Mouse (Mus musculus): ENCODE data around the gene Cdc42bpb.

Cdc42bpb gene

GRCm38 (mm10) chr12:111377376-111377973 lies at the start of gene Cdc42bpb:
Gene Cdc42bpb, minus strand, starts transcription at chr12:111377718.
- peak; percentile 94 to 95 for DNase-seq (ENCODE audit: low spot score in 2 of 2)

- DNase-seq (ENCODE audit: low spot score in 2 of 2): peak; percentile 94 to 97
Measured at GRCm38 (mm10) chr12:111425789-111426460, 48.4 kb upstream of the Cdc42bpb start.

- DNase-seq (ENCODE audit: low spot score in 2 of 2): peak; percentile 86 to 89
Measured at GRCm38 (mm10) chr12:111425258-111425657, 47.7 kb upstream of the Cdc42bpb start.

- DNase-seq (ENCODE audit: low spot score in 2 of 2): no peak
Measured at GRCm38 (mm10) chr12:111424547-111424946, 47.0 kb upstream of the Cdc42bpb start.

DNA sequence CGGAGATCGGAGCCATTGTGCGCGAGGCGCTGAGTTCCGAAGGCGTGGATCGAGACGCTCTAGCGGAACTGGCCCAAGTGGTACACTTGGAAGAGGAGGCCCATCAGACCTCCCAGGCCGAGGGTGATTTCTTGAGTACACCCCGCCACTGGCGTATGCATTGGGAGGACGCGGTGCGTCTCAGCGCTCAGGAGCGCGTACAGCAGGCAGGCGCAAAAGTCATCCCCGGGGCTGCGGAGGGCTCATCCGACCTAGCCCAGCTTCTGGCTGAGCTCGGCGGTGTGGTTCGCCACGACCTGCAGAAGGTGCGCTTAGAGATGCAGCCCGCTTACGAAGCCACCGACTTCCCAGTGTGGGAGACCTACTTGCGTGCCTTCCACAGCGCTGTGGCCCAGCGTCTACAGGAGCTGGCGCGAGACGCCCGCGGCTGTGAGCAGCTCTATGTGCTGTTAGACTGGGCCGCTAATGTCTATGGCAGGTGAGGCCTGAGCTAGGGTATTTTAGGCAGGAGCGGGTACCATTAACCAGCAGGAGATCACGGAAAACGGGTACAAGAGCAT lies 46.1 kb upstream of the Cdc42bpb start:
- DNase-seq (ENCODE audit: low spot score in 2 of 2): no peak

- no peak for DNase-seq (ENCODE audit: low spot score in 2 of 2)
Measured at GRCm38 (mm10) chr12:111422852-111423251, 45.3 kb upstream of the Cdc42bpb start.

DNA sequence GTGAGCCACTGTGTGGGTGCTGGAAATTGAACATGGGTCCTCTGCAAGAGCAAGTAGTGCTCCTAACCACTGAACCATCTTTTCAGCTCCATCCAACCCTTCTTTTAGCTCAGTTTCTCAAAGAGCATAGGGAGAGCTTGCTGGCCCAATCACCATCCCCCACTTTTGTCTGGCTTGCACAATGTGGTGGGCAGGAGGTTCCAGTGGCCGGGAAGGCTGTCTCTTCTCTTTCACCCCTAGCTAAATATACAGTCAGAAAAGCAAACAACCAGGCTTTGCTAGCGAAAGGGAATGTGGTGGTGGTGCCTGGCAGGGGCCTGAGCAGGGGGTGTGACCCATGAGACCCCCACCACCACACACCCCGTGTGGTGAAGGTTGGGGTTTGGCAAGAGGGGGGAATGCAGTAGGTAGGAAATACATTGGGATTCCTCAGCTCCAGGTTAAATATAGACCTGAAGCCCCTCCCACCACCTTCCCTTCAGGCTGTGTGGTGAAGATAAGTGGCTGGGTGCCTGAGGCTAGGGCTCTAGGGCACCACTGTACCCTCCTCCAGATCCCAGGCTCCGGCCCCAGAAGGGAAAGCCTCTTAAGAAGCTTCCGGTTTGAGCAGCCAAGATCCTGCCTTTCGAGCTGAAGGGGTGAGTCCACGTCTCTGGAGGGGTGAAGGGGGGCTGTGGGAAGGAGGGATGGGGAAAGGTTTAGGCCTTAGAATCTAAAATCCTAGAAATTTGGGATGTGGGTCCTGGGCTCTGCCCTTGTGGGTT lies 43.6 kb upstream of the Cdc42bpb start:
- no peak for DNase-seq (ENCODE audit: low spot score in 2 of 2)

DNA sequence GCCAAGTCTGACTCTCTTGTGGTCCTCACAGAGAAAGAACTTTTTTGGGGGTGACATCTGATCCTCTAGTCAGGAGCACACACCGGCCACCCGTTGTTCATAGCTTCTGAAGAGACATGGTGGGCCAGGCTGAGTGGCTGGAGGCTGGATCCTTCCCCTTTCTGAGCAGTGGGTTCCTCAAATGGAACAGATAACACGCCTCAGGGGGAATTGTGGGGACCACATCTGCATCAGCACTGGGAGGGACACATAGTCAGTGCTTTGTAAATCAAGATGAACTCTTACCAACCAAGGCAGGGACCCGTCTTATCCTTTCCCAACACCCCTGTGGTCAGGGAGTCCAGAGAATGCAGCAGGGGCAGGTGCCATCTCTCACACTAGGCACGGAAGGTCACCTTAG lies 42.4 kb upstream of the Cdc42bpb start:
- no peak for DNase-seq (ENCODE audit: low spot score in 2 of 2)

DNA sequence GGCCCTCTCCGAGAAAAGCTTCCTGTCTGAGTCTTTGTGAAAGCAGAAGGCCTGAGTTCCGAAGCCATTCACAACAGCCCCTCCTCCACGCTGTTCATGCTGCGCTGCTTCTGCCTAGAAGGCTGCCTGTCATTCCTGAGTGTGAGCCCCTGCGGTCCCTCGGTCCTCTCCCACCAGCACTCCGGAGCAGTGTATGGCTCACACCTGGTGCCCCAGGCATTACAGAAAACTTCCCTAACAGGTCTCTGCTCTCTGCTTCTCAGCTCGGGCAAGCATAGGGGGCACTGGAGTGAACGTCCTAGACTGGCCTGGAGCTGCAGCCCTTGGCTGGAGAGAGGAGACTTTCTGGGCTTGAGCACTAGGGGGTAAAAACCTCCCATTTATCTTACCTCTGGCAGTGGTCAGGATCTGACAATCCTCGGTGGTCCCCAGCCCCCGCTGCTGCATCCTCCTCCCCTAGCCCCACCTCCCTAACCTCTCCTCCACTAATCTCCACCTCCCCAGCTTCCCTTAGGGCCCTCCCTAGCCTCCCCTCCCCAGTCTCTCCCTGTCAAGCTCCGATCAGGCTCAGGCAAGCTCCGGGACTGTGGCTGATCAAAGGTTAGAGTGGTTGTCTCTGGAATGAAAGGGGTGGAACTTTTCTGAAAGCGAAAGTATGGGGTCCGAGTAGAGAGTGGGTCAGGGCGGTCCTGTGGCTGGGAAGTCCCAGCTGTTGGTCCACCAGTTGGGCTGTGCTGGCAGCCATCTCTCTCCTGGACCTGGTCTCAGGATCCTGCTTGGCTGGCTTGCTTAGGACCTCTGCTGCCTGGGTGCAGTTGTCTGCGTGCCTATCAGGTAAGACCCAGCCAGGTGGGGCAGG lies 39.6 kb upstream of the Cdc42bpb start, which contains the start of gene Exoc3l4:
Gene Exoc3l4, plus strand, starts transcription at position 97 of the 859 bp plus-strand sequence.
- DNase-seq (ENCODE audit: low spot score in 2 of 2): no peak

DNA sequence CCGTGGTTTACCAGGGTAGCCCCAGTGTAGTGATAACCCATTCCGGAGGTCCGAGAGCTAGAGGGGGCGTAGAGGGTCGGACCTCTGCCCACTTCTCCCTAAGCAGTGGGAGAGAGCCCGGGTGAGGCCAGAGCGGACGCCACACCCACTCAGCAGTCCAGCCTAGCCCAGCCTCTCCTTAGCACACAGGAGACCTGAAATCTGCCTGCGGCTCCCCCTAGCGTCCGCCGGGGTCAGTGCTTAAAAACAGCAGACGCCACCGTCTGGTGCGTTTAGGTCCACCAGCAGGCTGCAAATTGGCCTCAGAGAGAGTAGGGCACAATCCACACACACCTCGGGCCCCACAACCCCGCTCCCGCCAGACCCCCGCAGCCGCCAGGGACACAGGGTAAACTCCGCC lies 35.8 kb upstream of the Cdc42bpb start:
- DNase-seq (ENCODE audit: low spot score in 2 of 2): peak; percentile 91 to 92

DNA sequence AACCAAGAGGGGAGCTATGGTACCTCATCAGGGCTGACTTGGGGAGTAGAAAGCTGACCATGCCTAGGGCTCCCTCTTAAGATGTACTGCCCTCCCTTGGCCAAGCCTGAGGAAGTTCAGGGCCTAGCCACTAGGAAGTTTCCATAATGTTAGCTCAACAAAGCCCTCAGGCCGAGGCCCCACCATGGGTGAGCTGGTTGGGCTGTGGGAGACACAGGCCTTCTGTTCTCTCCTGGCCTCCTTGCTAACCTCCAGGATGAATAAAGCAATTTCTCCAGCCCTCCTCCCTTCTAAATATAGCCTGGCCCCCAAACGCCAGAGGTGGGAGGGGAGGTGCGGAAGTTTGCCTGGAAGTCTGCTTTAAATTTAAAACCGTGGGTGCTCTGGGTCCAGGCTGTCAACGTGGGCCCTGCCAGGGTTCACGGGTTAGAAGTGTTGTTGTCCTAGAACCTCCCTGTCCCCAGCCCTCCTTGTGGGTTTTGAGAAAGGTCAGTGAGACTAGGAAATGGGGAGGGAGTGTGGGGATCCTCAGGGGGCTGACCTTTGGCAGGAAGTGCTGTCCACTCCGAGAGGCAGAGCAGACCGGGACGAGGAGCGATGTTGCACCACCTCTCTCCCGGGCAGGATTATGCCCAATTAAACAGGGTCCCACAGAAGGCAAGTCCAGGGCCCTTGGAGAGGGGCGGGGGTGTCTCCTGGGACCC lies 35.2 kb upstream of the Cdc42bpb start:
- DNase-seq (ENCODE audit: low spot score in 2 of 2): no peak

- no peak for DNase-seq (ENCODE audit: low spot score in 2 of 2)
Measured at GRCm38 (mm10) chr12:111411631-111412355, 34.3 kb upstream of the Cdc42bpb start.

GRCm38 (mm10) chr12:111409583-111409982 lies 32.1 kb upstream of the Cdc42bpb start:
- no peak for DNase-seq (ENCODE audit: low spot score in 2 of 2)

- DNase-seq (ENCODE audit: low spot score in 2 of 2): peak in 1 of 2 experiments; percentile 32
Measured at GRCm38 (mm10) chr12:111406622-111407021, 29.1 kb upstream of the Cdc42bpb start, which contains the start of gene Lbhd2. Gene Lbhd2, plus strand, starts transcription at chr12:111406809.

DNA sequence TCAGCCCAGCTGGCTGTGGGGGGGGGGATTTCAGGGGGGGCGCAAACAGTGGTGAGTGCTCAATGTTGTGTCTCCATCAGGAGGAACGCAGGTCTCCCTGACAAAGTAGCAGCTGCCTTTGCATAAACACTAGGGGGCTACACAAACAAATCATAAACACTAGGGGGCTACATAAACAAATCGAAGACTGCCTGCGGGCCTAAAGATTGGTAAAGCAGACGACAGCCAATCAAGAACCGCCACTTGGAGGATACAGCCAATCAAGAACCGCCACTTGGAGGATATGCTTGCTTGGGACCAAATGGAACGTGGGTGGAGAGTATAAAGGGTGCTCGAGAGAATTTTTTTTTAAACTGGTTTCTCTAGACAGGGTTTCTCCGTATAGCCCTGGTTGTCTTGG lies 27.4 kb upstream of the Cdc42bpb start:
- no peak for DNase-seq (ENCODE audit: low spot score in 2 of 2)

GRCm38 (mm10) chr12:111401454-111402184 lies 24.1 kb upstream of the Cdc42bpb start:
- DNase-seq (ENCODE audit: low spot score in 2 of 2): peak; percentile 80 to 90

GRCm38 (mm10) chr12:111396997-111397396 lies 19.5 kb upstream of the Cdc42bpb start:
- no peak for DNase-seq (ENCODE audit: low spot score in 2 of 2)

- no peak for DNase-seq (ENCODE audit: low spot score in 2 of 2)
Measured at GRCm38 (mm10) chr12:111394008-111394407, 16.5 kb upstream of the Cdc42bpb start.

- DNase-seq (ENCODE audit: low spot score in 2 of 2): no peak
Measured at GRCm38 (mm10) chr12:111387146-111387545, 9.6 kb upstream of the Cdc42bpb start.

Data from right cerebral cortex, adult 2 months (tissue).